Mouse (Mus musculus) left cerebral cortex, postnatal 36 days (tissue): ENCODE results near the gene Trim66. TPM values are rescaled to one million over a fixed set of nuclear protein-coding genes. Genes with fewer than 3 reads are reported as not detected.

Experiments used
- DNase-seq, 2 experiments: peaks; one replicate each; pipeline ENCODE4 v3.0.0; 2021 to 2022; ENCODE audit warnings: low spot score in 2 of 2, mixed read lengths in 1 of 2
- intact Hi-C: fragments of 180-260 bp; cut with DNase I; formaldehyde crosslinking; loops from one replicate; pipeline ENCODE4 v1.15.1; 2025
- total RNA-seq, 2 experiments: library from RNA; stranded (reverse); gene quantifications; 2 replicates each; pipeline ENCODE4 v1.2.3; 2021

Gene Trim66
- 10 to 100 TPM; 18.0 to 19.4 TPM for total RNA-seq

- DNase-seq, result no peak
- intact Hi-C loops, result no loop called here
Measured at GRCm38 (mm10) chr7:109508034-109508433, at the start of gene Trim66. Trim66 (minus strand) TSS chr7:109508134.

GRCm38 (mm10) chr7:109546726-109547125 lies 38.8 kb upstream of the Trim66 start:
- intact Hi-C loops, result loop anchor here (2.0 kb wide), 1 partner anchor 42 kb away; no protein-coding TSS in a partner anchor

GRCm38 (mm10) chr7:109546186-109546585 lies 38.3 kb upstream of the Trim66 start:
- no peak for DNase-seq
- intact Hi-C loops, result loop anchor here (2.0 kb wide), 1 partner anchor 43 kb away; no protein-coding TSS in a partner anchor

More at GRCm38 (mm10) chr7:109546726-109547125, 38.8 kb upstream of the Trim66 start:
- no peak for DNase-seq

GRCm38 (mm10) chr7:109545255-109545993 lies 37.5 kb upstream of the Trim66 start:
- no peak for DNase-seq
- intact Hi-C loops, result no loop called here

- intact Hi-C loops, result no loop called here
- no peak for DNase-seq
Measured at GRCm38 (mm10) chr7:109544792-109545191, 36.9 kb upstream of the Trim66 start.

GRCm38 (mm10) chr7:109542364-109542628 lies 34.4 kb upstream of the Trim66 start:
- intact Hi-C loops, result no loop called here
- DNase-seq, result no peak

GRCm38 (mm10) chr7:109541609-109542363 lies 33.9 kb upstream of the Trim66 start:
- no peak for DNase-seq
- intact Hi-C loops, result no loop called here

GRCm38 (mm10) chr7:109540902-109541301 lies 33.0 kb upstream of the Trim66 start:
- intact Hi-C loops, result no loop called here

GRCm38 (mm10) chr7:109536451-109536946 lies 28.6 kb upstream of the Trim66 start:
- intact Hi-C loops, result no loop called here
- DNase-seq, result no peak

More at GRCm38 (mm10) chr7:109540902-109541301, 33.0 kb upstream of the Trim66 start:
- no peak for DNase-seq

GRCm38 (mm10) chr7:109534921-109535320 lies 27.0 kb upstream of the Trim66 start:
- no peak for DNase-seq
- intact Hi-C loops, result no loop called here

- no peak for DNase-seq
- intact Hi-C loops, result no loop called here
Measured at GRCm38 (mm10) chr7:109533888-109534287, 26.0 kb upstream of the Trim66 start.

GRCm38 (mm10) chr7:109533129-109533528 lies 25.2 kb upstream of the Trim66 start:
- intact Hi-C loops, result no loop called here
- no peak for DNase-seq

- intact Hi-C loops, result no loop called here
Measured at GRCm38 (mm10) chr7:109532691-109533090, 24.8 kb upstream of the Trim66 start.

GRCm38 (mm10) chr7:109531501-109531900 lies 23.6 kb upstream of the Trim66 start:
- DNase-seq, result no peak
- intact Hi-C loops, result no loop called here

More at GRCm38 (mm10) chr7:109532691-109533090, 24.8 kb upstream of the Trim66 start:
- no peak for DNase-seq

GRCm38 (mm10) chr7:109529741-109530140 lies 21.8 kb upstream of the Trim66 start:
- intact Hi-C loops, result loop anchor here (5.0 kb wide), 1 partner anchor 188 kb away; no protein-coding TSS in a partner anchor
- no peak for DNase-seq

GRCm38 (mm10) chr7:109528356-109528755 lies 20.4 kb upstream of the Trim66 start:
- intact Hi-C loops, result loop anchor here (5.0 kb wide), 1 partner anchor 189 kb away; no protein-coding TSS in a partner anchor
- peak in 1 of 2 experiments; percentile 31 for DNase-seq

- intact Hi-C loops, result loop anchor here (5.0 kb wide), 1 partner anchor 190 kb away; no protein-coding TSS in a partner anchor
- DNase-seq, result no peak
Measured at GRCm38 (mm10) chr7:109527536-109527935, 19.6 kb upstream of the Trim66 start.

- no peak for DNase-seq
- intact Hi-C loops, result loop anchor here (1.0 to 5.0 kb wide), 2 partner anchors 92 to 191 kb away; no protein-coding TSS in a partner anchor
Measured at GRCm38 (mm10) chr7:109525740-109526663, 18.1 kb upstream of the Trim66 start.

- intact Hi-C loops, result loop anchor here (5.0 kb wide), 1 partner anchor 193 kb away; no protein-coding TSS in a partner anchor
- no peak for DNase-seq
Measured at GRCm38 (mm10) chr7:109524763-109525162, 16.8 kb upstream of the Trim66 start.
